Mouse (Mus musculus) kidney, adult 11 months (tissue): ENCODE results near the gene Braf.
"Not testable (repeated sequence)": the region's sequence is repeated elsewhere in the genome, so short reads cannot be mapped to it uniquely, and the experiment has no call there.

ENCODE experiments used
- DNase-seq: peaks from one replicate; pipeline ENCODE4 v3.0.0; 2022

Gene Braf

DNA sequence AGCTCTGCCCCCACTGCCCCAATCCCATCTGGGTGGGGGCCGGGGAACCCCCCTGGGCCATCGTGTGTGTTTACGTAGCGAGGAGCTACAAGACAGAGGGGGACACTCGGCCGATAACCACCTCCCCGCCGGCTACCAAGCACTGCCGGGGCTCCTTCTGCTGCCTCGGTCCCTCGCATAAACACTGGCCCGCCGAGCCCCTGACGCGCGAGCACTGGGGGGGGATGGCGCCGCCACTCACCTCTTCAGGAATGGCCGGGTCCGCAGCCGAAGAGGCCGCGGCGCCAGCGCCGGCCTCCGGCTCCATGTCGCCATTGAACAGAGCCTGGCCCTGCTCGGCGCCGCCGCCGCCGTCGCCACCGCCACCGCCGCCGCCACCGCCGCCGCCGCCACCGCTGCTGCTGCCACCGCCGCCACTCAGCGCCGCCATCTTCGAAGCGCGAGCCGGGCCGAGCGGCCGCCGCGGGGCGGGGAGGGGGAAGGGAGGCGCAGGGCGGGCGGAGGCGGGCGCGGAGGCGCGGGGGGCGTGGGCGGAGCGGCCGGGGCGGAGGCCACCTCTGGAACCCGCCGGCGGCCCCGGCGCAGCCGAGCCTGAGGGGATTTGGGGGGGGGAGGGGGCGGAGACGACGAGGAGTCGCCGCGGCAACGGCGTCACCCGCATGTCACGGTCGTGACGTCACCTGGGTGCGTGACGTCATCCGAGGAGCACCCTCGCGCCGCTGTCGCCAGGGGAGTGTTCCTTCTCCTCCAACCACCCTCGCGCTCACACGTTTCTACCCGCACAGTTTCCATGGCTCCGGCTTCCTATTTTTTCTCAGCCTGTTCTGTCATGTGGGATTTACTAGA is at the start of gene Braf:
Gene Braf (minus strand): TSS at position 598 of the 846 bp plus-strand sequence.
- peak; percentile 75 for DNase-seq

DNA sequence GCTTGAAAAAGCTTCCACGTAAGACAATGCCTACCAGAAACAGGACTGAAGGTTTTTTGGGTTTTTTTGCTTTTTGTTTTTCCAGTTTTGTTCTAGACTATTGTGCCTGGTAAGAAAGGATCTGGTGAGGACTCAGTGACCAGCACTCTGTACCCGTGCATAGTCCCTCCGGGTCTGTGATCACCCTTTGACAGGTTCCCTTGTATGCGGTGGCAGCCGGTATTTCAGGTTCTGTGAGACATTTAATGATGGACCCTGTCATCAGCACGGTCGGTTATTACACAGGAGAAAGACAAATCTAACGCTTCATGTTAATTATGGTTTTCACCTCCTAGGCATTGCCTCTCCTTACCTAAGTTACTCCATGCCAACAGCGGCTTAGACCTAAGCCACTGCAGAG is 49.8 kb upstream of the Braf start:
- DNase-seq, result no peak

DNA sequence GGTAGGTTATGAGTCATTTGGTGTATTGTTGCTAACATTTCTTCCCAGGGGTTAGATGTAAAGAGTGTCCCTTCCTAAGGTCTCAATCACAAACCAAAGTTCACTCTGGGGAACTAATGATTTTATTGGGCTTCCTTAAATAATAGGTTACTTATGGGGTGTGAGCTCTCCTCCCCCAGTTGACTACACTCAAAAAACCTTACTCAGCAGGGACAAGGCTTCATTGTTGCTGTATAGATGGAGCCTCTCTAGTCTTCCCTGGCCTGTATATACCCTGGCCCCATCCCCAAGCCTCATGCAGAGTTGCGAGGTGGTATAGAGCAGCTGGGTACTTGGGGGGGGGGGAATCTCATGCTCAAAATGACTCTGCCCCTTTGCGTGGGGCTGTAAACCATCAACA is 32.0 kb upstream of the Braf start:
- no peak for DNase-seq

DNA sequence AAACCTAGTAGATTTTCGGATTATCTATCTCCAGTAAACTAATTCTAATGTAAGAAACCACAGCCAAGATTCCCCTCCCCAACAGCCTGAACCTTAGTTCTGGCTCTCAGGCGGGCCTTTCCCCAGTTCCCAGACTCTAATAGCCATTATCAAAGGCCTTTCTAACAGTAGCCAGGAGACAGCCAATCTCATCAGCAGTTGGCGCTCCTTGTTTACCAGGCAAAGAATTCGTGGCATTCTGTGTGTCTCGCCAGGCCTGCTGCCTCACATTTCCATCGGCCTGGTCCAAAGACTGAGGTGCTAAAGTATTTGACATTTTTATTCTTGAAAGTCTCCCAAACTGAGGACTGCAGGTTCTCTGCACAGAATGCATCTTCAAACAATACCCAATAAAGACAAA is 24.6 kb upstream of the Braf start:
- DNase-seq, result no peak

DNA sequence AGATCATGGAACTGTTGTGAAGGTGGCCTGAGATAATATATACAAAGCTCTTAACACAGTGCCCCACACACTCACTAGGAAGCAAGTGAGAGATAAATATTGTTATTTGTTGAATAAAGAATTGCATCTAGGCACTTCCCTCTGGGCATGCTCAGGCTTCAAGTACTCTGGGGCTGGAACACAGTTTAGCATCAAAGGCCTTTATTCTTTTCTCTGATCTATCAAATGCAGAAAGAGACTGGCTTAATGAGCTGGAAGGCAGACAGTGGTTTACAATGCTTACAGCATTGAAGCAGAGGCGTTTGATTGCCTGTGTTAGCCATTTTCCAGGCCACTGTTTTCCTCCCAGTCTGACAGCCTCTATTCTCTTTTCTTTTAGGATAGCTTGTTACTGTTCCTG is 21.8 kb upstream of the Braf start:
- DNase-seq, result no peak

DNA sequence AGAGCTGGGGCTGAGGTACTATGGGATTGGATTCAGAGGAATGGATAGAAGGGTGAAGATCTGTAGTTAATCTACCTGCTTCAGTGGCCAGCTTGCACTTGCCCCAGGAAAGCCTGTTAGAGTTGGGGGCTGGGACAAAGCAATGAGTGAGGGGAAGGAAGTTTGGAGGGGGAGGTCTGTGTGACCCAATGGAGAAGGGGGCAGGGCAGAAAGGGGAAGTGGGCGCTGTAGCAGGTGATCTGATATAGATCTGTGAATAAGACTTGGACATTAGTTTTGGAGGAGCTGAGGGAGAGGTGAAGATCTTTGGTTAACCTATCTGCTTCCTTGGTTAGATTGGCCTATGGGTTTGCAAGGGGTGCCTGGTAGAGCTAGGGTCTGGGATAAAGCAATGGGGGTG is 20.2 kb upstream of the Braf start:
- DNase-seq, result no peak

DNA sequence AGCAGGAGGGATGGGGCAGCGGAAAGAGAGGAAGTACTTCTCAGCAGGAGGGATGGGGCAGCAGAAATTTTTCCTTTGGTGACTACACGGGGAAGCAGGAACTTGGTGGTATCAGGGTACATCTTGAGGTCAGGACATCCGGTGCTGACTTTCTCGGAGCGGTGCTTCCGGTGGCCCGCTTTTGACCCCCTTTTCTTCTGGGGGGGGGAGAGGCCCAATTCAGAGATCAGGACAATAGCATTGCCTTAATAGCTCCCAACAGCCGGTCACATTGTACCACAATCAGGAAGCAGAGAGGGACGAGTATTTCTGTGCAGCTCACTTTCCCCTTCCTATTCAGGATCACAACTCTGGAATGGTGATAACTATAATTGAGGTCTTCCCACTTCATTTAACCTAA is 14.4 kb upstream of the Braf start:
- DNase-seq, result not testable (repeated sequence)

DNA sequence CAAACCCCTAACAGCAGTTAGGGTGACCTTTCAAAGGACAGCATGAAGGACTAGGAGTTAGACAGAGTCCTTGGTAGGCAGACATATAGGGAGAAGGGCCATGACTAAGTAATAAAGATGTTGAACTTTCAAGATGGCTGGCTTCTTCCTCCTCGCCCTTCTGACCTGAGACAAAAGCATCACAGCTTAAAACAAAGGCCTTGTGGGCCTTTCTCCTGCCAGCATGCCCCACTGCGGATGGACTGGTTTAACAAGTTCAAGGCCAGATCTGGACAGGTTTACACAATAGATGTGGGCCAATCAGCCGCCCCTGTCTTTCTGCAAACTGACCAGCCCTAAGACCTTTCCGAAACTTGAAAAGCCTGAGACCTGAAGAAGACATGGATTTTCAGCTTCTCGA is 2.8 kb upstream of the Braf start:
- DNase-seq, result no peak

DNA sequence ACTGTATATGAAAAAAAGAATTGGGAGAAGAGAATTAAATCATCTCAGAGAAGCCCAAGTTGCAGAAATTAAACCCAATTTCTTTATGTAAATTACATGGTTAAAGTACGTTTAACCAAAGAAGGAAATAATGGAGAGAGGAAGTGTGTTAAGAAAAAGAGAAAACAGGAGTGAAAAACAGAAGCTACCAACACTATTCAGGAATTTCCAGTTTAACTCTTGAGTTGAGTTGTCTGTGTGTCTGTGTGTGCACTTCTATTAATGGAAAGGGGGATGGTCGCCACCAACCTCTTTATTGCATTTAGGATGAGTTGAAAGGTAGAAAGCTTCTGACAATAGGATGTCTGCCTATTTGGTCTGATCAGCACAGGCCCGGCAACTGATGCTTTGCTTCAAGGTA is 886 bp upstream of the Braf start:
- DNase-seq, result no peak

DNA sequence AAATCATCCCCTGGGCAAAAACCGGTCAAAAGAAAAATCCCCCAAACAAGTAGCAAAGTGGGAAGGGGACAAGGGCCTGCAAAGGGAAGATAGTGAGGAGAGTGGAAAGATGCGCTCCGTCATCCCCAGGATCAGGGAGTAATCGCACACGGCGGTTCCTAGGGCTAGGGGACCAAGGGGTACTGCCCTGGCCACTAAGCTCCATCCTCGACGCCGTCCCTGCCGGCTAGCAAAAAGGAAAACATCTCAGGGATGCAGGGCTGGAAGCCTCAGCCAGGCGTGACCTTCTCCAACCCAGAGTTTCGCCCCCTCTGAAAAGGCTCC is 759 bp downstream of the Braf start:
- no peak for DNase-seq

DNA sequence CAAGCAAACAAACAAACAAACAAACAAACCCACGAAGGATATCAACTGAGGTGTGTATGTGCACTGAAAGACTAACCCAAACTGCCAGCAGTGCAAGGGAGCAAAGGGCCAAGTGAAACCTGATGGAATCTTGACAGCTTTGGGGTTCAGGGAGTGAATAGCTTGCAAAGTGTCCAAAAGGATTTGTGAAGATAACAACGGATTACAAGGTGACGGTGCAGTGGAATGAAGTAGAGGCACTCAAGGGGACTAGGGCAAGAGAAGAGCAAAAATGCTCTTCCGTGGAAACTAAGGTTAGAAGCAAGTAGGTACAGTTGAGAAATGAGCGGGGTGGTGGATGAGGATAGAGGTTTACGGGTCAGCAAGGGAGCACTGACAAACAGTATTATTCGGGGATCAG is 1.2 kb downstream of the Braf start:
- DNase-seq, result no peak

DNA sequence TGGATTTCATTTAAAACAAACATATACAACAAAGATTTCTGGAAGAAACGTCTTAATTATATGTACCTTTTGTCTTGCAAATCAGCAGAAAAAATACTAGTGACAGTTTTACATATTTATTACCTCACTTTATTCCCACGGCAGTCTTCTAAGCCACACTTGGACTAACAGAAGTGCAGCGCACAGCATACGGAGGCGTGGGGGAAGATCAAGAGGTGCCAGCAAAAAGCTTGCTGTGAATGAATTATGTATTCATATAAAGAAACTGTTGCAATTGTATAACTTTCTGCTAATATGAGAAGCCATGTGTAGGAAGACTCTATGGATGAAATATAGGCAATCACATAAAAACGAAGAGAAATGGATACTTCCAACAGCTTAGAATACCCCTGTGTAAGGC is 6.7 kb downstream of the Braf start:
- DNase-seq, result no peak

DNA sequence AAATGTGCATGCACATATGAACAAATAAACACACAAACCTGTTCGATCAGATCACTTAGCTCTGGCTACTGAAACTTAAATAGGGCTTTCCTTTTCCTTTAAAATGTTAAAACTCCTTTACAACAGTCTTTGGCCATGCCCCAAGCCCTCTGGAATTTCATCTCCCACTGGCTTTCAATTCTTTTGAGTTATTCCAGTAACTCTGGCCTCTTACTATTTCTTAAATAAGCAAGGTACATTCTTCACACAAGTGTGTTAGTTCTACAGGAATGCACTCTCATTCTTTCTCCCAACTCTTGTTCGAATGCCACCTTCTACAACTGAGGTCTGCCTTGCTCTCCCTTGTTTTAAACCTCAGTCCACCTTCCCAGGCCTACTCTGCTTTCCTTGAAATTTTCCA is 8.2 kb downstream of the Braf start:
- no peak for DNase-seq

DNA sequence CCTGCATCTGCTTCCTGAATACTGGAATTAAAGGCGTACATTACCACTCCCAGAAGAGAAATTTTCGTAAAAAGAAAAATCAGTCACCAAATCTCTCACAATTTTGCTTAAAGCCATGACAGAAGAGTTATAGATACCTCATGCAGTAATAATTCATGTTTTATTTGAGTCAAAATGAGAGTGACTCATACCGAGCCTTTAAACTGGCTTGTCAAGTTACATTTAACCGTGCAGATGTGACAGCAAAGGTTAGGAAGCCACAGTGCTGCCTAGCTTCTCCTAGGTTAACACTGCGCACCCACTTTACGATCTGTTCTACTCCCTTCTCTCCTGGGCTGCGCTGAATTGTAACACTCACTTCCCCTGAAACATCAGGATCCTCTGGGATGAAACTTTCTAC is 10.9 kb downstream of the Braf start:
- no peak for DNase-seq

DNA sequence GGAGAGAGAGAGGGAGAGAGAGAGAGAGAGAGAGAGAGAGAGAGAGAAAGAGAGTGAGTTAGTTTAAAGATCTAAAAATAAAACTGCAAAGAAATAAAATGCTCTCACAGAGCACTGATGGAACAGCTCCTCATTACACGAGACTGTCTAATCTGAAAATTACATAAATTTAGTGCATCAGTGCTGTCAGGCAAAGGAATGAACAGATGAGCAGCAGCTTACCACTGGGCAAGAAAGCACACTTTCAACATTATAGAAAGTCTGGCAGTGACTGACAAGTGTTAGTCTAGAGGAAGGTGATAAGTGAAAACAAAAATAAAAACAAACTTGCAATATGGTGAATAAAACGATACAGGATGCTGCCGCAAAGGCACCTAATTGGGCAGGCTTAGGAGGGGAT is 11.9 kb downstream of the Braf start:
- DNase-seq, result no peak

DNA sequence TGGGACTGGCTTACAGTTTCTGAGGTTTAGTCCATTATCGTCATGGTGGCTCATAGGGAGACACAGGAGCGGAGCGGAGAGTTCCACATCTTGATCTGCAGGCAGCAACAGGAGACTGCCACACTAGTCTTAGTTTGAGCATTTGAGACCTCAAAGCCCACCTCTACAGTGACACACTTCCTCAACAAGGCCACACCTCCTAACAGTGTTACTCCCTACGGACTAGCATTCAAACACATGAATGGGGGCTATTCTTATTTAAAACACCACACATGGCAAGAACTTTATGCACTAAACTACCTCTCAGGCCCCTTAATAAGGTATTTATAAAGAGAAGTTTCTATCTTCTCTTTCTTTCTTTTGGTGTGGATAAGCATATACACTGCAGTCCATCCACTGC is 19.6 kb downstream of the Braf start:
- DNase-seq, result no peak

DNA sequence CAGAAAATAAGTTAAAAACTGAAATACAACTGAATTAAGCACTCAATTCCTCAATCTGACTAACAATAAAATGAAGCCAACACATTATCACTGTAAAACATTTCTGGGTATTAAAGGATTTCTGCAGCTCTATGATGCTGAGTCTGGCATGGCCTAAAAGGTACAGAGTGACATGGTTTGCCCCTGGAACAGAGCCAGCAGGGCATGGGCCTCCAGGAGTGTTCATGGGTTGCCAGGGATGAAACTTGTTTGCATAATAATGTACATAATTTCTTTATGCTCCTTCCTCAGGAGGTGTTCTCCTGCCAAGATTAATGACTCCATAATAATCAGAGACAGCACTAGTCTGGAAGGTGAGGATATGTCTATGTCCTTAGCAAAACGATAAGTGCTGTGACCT is 32.1 kb downstream of the Braf start:
- DNase-seq, result no peak

DNA sequence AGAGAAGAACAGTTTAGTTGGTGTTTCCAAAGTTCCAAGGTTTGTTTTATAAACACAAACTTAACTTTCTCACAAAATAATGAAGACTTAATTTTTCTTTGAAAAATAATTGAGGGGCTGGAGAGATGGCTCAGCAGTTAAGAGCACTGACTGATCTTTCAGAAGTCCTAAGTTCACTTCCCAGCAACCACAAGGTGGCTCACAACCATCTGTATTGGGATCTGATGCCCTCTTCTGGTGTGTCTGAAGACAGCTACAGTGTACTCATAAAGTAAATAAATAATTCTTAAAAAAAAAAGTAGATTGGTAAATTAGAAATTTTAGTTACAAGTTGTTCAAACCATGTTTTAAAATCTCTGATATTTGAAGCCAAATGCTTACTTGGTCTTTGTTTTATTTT is 38.4 kb downstream of the Braf start:
- DNase-seq, result not testable (repeated sequence)

DNA sequence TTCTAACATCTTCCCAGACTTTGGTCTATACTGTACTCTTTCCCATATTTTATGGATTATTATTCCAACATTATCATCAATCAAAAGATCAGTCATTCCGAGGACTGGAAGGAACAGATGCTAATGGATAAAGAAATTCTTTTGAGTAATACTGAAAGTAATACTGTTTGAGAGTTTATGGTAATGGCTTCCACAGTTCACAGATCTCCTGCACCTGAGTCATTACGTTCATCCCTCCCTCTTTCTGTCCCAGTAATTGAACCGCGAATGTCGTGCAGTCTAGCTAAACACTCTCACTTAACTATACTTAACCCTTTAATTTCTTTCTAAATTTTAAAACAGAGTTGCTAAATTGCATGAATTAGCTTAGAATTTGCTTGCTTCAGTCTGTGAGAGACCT is 43.5 kb downstream of the Braf start:
- no peak for DNase-seq

DNA sequence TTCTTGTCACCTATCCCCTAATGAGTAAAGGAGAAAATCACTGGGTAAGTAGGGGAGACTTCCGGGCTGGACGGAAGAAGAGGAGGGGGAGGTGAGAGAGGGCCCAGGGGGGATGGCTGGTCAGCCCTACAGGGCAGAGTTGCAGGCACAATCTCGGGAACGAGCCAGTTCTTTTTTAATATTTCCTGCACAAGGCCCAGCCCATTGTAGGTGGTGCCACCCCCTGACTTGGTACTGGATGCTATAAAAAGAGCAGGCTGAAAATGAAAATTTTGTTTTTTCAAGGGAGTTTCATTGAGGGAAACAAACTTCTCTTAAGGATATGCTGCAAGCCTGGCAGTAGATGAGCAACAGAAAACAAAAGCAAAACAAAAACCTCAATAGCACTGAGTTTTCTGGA is 44.7 kb downstream of the Braf start:
- no peak for DNase-seq

DNA sequence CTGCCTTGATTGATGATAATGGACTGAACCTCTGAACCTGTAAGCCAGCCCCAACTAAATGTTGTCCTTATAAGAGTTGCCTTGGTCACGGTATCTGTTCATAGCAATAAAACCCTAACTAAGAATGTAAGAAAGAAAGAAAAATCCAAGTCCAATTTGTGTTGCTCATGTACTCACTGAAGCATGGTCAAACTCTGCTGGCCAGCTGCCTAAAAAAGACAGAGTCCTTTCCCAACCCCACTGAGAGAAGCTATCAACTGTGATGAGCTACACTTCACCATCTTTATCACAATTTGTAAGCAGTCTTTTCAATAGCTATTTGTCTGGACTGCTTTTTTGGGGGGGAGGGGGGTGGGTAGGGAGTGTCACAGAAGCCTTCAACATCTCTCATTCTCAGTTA is 47.0 kb downstream of the Braf start:
- DNase-seq, result no peak

DNA sequence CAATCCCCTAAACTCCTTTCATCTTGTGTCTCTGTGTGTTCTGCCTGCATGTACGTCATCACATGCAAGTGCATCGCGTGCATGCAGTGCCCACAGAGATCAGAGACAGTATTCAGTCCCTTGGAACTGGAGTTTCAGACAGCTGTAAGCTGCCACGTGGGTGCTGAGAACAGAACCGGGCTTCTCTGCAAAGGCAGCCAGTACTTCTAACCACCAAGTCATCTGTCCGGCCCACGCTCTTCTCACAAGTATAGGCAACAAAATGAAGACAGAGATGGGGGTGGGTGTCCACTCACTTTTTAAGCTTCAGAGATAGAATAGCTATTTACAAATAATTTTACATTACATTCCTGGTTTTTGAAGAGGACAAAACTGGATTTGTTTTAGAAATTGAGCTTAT is 50.2 kb downstream of the Braf start:
- no peak for DNase-seq

DNA sequence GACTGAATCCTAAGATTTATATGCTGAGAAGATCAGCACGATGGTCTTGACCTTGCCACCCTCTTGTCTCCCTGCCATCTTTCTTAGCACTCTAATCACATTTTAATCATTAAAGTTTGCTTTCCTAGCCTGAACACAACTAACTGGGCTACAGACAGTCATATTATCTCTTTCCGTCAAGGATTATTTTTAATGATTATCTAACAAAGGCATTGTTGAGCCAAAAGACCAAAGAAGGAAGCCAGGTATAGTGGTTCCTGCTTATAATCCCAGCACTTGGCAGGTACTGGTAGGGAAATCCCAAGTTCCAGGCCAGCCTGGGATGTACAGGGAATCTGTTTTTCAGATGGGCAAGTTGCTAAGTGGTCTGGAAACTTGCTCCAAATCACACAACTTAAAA is 114.0 kb downstream of the Braf start:
- no peak for DNase-seq

DNA sequence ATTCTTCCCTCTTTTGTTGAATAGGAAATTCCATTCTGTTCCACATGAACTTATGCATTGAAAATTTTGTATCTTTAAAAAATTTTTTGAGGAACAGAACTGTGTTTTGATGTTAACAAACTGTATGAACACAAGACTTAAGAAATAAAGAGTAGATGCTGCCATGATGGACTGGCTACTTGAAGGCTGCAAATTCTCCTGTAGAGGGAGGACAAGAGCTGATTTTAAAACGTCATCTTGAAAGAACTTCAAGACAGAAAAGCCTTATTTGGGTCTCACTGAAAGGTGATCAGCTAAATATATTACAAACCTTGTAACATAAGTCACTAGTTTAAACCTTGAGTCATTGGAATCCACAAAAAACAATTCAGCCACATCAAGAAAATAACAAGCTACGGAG is 115.1 kb downstream of the Braf start:
- DNase-seq, result no peak

DNA sequence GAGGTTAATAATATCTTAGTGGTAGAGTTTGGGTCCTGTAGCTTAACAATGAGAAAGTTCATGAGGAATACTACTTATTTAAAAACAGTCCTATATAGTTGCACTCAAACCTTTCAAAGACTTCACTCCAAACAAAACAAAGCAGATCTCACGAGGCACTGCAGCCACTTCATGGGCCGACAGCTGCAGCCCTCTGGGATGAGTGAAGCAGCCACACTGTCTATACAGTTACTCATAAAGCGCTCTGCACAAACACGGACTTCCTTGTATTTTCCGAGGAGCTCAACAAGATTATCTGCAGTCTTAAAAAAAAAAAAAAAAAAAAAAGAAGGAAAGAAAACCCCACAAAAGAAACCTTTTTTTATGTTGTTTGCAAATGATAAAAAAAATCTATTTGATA is 117.9 kb downstream of the Braf start:
- DNase-seq, result no peak

DNA sequence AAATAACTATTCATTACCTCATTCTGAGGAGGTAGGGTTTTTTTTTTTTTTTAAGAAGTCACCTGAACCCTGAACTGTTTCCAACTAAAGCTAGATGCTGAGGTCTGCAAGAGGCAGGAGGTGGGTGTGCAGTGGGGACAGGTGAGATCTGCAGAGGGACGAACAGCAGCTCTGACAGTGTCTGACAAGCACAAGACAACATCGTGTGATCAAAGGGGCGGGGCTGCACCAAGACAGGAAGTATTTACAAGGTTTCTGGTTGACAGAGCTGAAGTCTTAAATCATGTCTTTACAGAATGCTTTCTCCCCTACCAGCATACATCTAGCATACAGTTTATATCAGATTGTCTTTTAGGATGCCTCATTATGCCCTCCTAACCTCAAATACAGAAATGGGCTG is 118.4 kb downstream of the Braf start:
- DNase-seq, result no peak
